Mouse (Mus musculus) bone marrow macrophage, adult 2 months (primary cell): ENCODE measurements around the gene Zar1l. TPM values are rescaled to one million over a fixed set of nuclear protein-coding genes. Genes with fewer than 3 reads are reported as not detected.

Source experiments
- H3K27ac ChIP-seq: 2 replicates; pipeline ENCODE4 v1.5.1; 2012; ENCODE audit warnings: low read depth, low read length; ENCODE audit not compliant: insufficient read depth
- H3K4me1 ChIP-seq: 2 replicates; pipeline ENCODE4 v1.6.1; 2012; ENCODE audit warnings: low read length; ENCODE audit not compliant: control insufficient read depth, insufficient read depth
- H3K4me3 ChIP-seq: 2 replicates; pipeline ENCODE4 v1.5.1; 2012; ENCODE audit warnings: mild to moderate bottlenecking, low read length, moderate library complexity; ENCODE audit not compliant: insufficient read depth
- CTCF ChIP-seq: IDR thresholded peaks from 2 replicates; pipeline ENCODE4 v1.5.1; 2012; ENCODE audit warnings: low read depth, mild to moderate bottlenecking, low read length, moderate library complexity
- POLR2A ChIP-seq: IDR thresholded peaks from 2 replicates; pipeline ENCODE4 v1.6.1; 2012; ENCODE audit warnings: mild to moderate bottlenecking, low read depth, low read length, borderline replicate concordance
- polyA plus RNA-seq: library from polyadenylated mRNA; stranded (reverse); fragments of >200 nt; gene quantifications from 2 replicates; pipeline ENCODE4 v1.2.4, GENCODE M21; 2012; ENCODE audit not compliant: missing spikeins, insufficient read depth, insufficient read length

Zar1l gene
- polyA plus RNA-seq, 1 experiment = not detected

DNA sequence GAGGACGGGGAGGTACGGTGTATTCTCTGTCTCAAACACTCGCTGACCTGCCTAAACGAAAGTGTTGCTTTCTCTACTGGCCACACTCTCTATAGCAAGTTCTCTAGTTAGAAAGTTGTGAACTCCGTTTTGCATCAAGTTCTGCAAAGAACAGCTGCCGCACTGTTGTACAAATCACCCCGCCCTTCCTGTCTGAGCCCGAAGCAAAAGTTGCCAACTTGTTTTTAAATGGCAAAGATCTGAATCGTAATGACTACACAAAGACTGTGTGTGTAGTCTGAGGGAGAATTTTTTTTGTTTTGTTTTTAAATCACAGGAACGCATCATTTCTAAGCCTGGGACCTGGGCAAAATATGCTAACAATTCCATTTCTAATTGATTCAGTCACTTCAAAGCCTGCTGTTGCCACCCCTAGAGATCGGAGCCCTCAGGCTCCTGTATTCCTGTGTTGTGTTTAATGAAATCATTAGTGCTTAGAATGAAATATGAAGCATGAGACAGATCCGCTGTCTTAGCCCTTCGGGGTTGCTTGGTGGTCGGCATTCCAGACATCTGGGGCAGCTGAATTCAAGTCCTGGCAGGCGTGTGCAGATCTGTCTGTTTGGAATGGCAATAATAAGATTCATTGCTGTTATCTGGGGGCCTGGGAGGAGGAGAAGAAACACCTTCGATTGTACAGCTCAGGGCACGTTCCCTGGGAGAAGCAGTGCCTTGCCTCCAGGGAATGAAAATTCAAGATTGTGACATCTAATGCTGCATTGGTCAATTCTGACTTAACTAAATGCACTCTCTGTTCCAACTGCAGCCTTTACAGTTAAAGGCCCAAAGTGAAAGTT lies 59.8 kb downstream of the Zar1l start:
- Histone ChIP-seq H3K4me1 (no peaks in the 10 kb centered on the region), H3K4me3 (no peak overlapping the region), H3K27ac (no peak overlapping the region)
- TF ChIP-seq POLR2A = no peak
- no peak for TF ChIP-seq CTCF

DNA sequence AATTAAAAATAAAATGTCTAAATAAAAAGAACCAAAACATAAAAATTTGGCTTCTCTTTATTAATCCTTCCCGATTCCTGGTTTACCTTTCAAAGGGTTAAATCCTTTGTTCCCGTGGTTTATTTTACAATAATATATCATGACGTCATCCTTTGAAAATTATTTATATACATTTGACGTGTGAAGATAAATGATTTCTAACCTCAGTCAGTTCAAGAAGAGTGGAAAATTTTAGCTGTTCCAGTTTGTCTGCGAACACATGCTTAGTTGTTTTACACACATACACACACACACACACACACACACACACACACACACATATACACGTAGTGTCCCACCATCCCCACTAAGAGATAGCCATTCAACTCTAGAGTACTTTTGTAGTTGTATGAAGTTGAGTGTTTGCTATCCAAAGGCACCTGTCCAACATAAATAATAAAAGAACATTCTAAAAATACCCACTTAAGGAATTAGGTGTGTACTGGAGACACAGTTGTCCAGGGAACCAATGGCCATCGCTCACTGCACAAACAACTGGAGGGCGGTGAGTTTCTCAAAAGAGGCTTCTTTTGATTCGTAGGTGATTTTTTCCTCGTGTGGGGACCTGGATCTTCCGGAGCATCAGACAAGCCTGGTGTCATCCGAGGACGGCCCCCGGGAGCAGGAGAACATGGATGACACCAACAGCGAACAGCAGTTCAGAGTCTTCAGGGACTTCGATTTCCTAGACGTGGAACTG lies 60.6 kb downstream of the Zar1l start:
- TF ChIP-seq CTCF (no peak), POLR2A (no peak)
- no peak overlapping the region for H3K4me3 ChIP-seq
- H3K4me1 ChIP-seq = no peaks in the 10 kb centered on the region
- H3K27ac ChIP-seq = no peak overlapping the region

Other genes starting within 250 kb of the Zar1l start
- 5.7 and 7.5 TPM in 2 replicates for gene Brca2, start 4.5 kb upstream of the Zar1l start, polyA plus RNA-seq
- 112 and 121 TPM in 2 replicates for gene N4bp2l1, start 79.0 kb upstream of the Zar1l start, polyA plus RNA-seq
- gene N4bp2l2, start 148.0 kb upstream of the Zar1l start, polyA plus RNA-seq = 65.9 and 67.2 TPM in 2 replicates
- gene Pds5b, start 155.6 kb upstream of the Zar1l start, polyA plus RNA-seq = 15.6 and 18.4 TPM in 2 replicates